ENCODE assay signal across 8 mouse cellular contexts in the genomic region with DNA sequence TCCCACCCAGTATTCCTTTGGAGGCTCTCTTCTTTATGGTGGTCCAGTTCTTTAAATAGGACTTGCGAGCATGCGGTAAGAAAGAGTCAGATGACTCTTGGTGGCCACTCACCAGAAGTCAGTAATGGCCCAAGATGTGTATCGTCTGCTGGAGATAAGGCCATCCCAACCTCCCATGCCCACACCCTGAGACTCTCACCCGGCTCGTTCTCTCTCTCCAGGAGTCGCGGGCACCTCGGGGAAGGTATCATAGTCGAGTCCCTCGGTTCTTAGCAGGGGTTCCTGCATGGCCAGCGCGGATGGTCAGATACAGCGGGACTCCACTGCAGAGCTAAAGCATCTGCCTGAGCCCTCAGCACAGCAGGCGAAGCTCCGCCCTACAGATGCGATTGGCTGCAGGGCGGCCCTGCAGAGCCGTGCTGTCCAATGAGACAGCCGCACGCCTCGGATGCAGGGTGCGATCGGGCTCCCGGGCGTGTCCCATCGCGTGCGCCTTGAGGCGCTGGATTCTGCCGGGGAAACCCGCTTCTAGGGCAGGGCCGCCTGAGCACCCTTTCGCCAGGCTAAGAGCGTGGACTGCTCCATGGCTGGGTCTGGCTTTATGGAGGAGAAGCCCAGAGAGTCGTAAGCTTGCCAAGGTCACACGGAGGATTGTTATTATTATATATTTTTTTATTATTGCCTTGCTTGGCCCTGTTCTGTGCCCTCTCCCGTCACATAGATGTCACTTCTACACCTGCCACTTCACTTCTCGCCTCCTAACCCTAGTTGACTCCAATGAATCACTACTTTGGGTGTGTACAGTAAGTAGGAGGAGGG. TPM values are rescaled to one million over a fixed set of nuclear protein-coding genes. Genes with fewer than 3 reads are reported as not detected.
DNase-seq lines count a peak whose midpoint lies in the region; ATAC-seq lines count a peak whose summit lies in the region.

Gene Slc2a6, minus strand, starts transcription at position 381 of the 819 bp plus-strand sequence.

- H3K9me3 ChIP-seq in hindbrain, embryonic 12.5 days (replicated peaks) = no peaks in the 10 kb centered on the region

- H3K27ac ChIP-seq in hindbrain, embryonic 12.5 days = 0 out of 2 replicates have a peak within 1 kb of the TSS, but pooled peaks have one; percentile 19

- H3K9ac ChIP-seq in hindbrain, embryonic 12.5 days = peak within 1 kb of the TSS; percentile 42; the same call in 1 of the 2 replicates

- H3K4me2 ChIP-seq in hindbrain, embryonic 12.5 days (replicated peaks) = peak within 1 kb of the TSS; percentile 52

- H3K4me1 ChIP-seq in hindbrain, embryonic 12.5 days = peaks cover 12% of the 10 kb centered on the region

- ATAC-seq in hindbrain, embryonic 12.5 days (ENCODE audit: low FRiP score) = peak; percentile 99

- peak; percentile 93 for DNase-seq in MN1 (ENCODE audit: low spot score)
- DNase-seq in cerebellum, adult 9-11 months = peak; percentile 95
- DNase-seq in frontal cortex, postnatal 10 days (ENCODE audit: low spot score in 2 of 2) = peak; percentile 89
- peak; percentile 83 to 88 for DNase-seq in layer of hippocampus, postnatal 10 days (ENCODE audit: low spot score in 2 of 2)
- peak; percentile 93 for DNase-seq in lung, postnatal 10 days
- DNase-seq in ovary, postnatal 14 days (ENCODE audit: low spot score) = peak; percentile 65
- peak; percentile 74 to 84 for DNase-seq in thymus, postnatal 10 days (ENCODE audit: low spot score in 2 of 2)

- no peaks in the 10 kb centered on the region for H3K36me3 ChIP-seq in hindbrain, embryonic 12.5 days

- peaks cover 23% of the 10 kb centered on the region for H3K27me3 ChIP-seq in hindbrain, embryonic 12.5 days

- peak within 1 kb of the TSS; percentile 30 for H3K4me3 ChIP-seq in hindbrain, embryonic 12.5 days

- WGBS in hindbrain, embryonic 12.5 days = 3% methylated on average over 38 of the region's 38 CpGs

RNA-seq across cellular contexts. Expression of gene Slc2a6, which starts in this region (rescaled TPM):
- 3.5 and 4.1 TPM in 2 replicates for polyA plus RNA-seq in hindbrain, embryonic 12.5 days (2016; fragmentation: Nextera tagmentation; extraction: Ambion mirVana)
- 10 to 100 TPM; 44.3 to 44.9 TPM for total RNA-seq in layer of hippocampus, postnatal 10 days (2021)

Comparison
In these comparisons a context has a peak if more than half of its experiments do, and no peak if none do; other contexts are left out.
1. Peak in every context shown above with its lines: DNase-seq, ATAC-seq, H3K4me3 ChIP-seq and H3K27ac ChIP-seq.